Comparison of ENCODE assay signal across 25 mouse cellular contexts in the genomic region with DNA sequence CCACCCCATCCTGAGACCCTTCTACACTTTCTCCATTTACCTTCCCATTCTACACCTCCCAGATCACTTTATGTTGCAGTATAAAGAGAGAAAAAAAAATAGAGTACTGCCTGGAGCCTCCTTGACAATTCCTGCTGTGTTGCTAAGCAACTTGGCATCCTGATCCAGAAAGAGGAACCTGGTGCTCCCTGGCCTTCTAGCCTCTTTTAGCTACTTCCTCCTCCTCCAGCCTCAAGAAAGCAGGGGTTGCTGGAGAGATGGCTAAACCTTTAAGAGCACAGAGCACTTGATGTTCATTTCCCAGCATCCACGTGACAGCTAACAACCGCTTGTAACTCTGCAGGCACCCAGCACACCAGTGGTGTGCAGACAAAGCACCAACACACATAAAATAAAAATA. TPM values are rescaled to one million over a fixed set of nuclear protein-coding genes. Genes with fewer than 3 reads are reported as not detected.
DNase-seq lines count a peak whose midpoint lies in the region; ATAC-seq and TF ChIP-seq lines count a peak whose summit lies in the region.
"Had no signal": no experiment of that assay in that cellular context is flagged by ENCODE, and none has a peak within 500 bp of the region (broad histone marks: within the 10 kb centered on the region; RNA-seq: fewer than 3 reads in every experiment).

No protein-coding gene starts in this region.

- no peaks in the 10 kb centered on the region; the same call in 1 of the 2 replicates for H3K4me1 ChIP-seq in midbrain, embryonic 15.5 days
- no peaks in the 10 kb centered on the region for H3K4me1 ChIP-seq in midbrain, embryonic 11.5 days (ENCODE audit: control insufficient read depth, insufficient read depth, low read length)
- H3K4me1 ChIP-seq: embryonic facial prominence, embryonic 12.5 days; forebrain, embryonic 12.5 days; hindbrain, embryonic 13.5 days; intestine, embryonic 15.5 days had no signal

- peak; percentile 48; the same call in 1 of the 2 replicates for ATAC-seq in midbrain, embryonic 15.5 days (replicated peaks)
- no peak for ATAC-seq in midbrain, embryonic 11.5 days (ENCODE audit: low FRiP score)
- ATAC-seq: activated CD4-positive, CD25-positive, alpha-beta regulatory T cell, adult 4 months; CD4-positive, CD25-positive, alpha-beta regulatory T cell, adult 4 months; forebrain, embryonic 16.5 days; intestine, embryonic 15.5 days; Patski had no signal

- no peak for DNase-seq in midbrain, embryonic 11.5 days (ENCODE audit: low spot score, missing footprints)
- DNase-seq in MEL-GATA-1-ER (ENCODE audit: extremely low read depth, low read depth): peak; percentile 36
- DNase-seq in brain, embryonic 14.5 days (ENCODE audit: low read depth): peak; percentile 47
- DNase-seq in B cell, adult 2 months: no peak
- no peak for DNase-seq in ovary, adult 18-20 months (ENCODE audit: low spot score)
- DNase-seq: adrenal gland, postnatal 25 days; cerebellum, adult 11 months; cerebellum, adult 8-10 months; cerebellum, postnatal 14 days; gastrocnemius, postnatal 14 days; heart, postnatal 10 days; heart, postnatal 4 days had no signal

- no peaks in the 10 kb centered on the region for H3K27me3 ChIP-seq in midbrain, embryonic 15.5 days (replicated peaks)
- H3K27me3 ChIP-seq in midbrain, embryonic 11.5 days (ENCODE audit: control insufficient read depth, insufficient read depth, low read length): no peaks in the 10 kb centered on the region

- WGBS in midbrain, embryonic 15.5 days: 45% methylated on average over 2 of the region's 2 CpGs
- 67% methylated on average over 2 of the region's 2 CpGs for WGBS in midbrain, embryonic 11.5 days

- no peak for TF ChIP-seq CTCF in brain, embryonic 14.5 days (IDR thresholded peaks at IDR 0.05; ENCODE audit: borderline replicate concordance, extremely low read depth, insufficient read depth, insufficient read length)

- no peak overlapping the region for H3K4me2 ChIP-seq in midbrain, embryonic 15.5 days
- H3K4me2 ChIP-seq in midbrain, embryonic 11.5 days: no peak overlapping the region
- H3K4me2 ChIP-seq: embryonic facial prominence, embryonic 12.5 days; forebrain, embryonic 12.5 days; hindbrain, embryonic 13.5 days; intestine, embryonic 15.5 days had no signal

- no peaks in the 10 kb centered on the region for H3K9me3 ChIP-seq in midbrain, embryonic 15.5 days
- no peaks in the 10 kb centered on the region for H3K9me3 ChIP-seq in midbrain, embryonic 11.5 days (ENCODE audit: control insufficient read depth, low read length)
- H3K9me3 ChIP-seq: embryonic facial prominence, embryonic 12.5 days; forebrain, embryonic 12.5 days; G1E; hindbrain, embryonic 13.5 days; intestine, embryonic 15.5 days had no signal

- H3K9ac ChIP-seq in midbrain, embryonic 15.5 days: no peak overlapping the region
- no peak overlapping the region for H3K9ac ChIP-seq in midbrain, embryonic 11.5 days (ENCODE audit: low read length)
- H3K9ac ChIP-seq: embryonic facial prominence, embryonic 12.5 days; forebrain, embryonic 12.5 days; hindbrain, embryonic 13.5 days; intestine, embryonic 15.5 days had no signal

- H3K4me3 ChIP-seq in midbrain, embryonic 15.5 days: no peak overlapping the region
- H3K4me3 ChIP-seq in midbrain, embryonic 11.5 days (ENCODE audit: low read depth, low read length): no peak overlapping the region
- H3K4me3 ChIP-seq: embryonic facial prominence, embryonic 12.5 days; forebrain, embryonic 12.5 days; hindbrain, embryonic 13.5 days; intestine, embryonic 15.5 days had no signal

- no peak overlapping the region for H3K27ac ChIP-seq in midbrain, embryonic 15.5 days
- no peak overlapping the region for H3K27ac ChIP-seq in midbrain, embryonic 11.5 days (ENCODE audit: low read depth, low read length)
- H3K27ac ChIP-seq: embryonic facial prominence, embryonic 12.5 days; forebrain, embryonic 12.5 days; hindbrain, embryonic 13.5 days; intestine, embryonic 15.5 days had no signal

- no peak for TF ChIP-seq POLR2A in brain, embryonic 14.5 days (IDR thresholded peaks at IDR 0.05; ENCODE audit: borderline replicate concordance, extremely low read depth, insufficient read depth, insufficient read length, poor library complexity, severe bottlenecking)

- no peaks in the 10 kb centered on the region for H3K36me3 ChIP-seq in midbrain, embryonic 15.5 days (replicated peaks)
- no peaks in the 10 kb centered on the region for H3K36me3 ChIP-seq in midbrain, embryonic 11.5 days (ENCODE audit: control insufficient read depth, insufficient read depth, low read length)
- H3K36me3 ChIP-seq: embryonic facial prominence, embryonic 12.5 days; forebrain, embryonic 12.5 days; G1E; hindbrain, embryonic 13.5 days; intestine, embryonic 15.5 days had no signal

RNA-seq across cellular contexts. Expression of gene Fev, which starts 13.0 kb away (rescaled TPM):
- 1.8 TPM in 2 replicates for polyA plus RNA-seq in midbrain, embryonic 15.5 days (2015; fragmentation: Nextera tagmentation; extraction: Ambion mirVana)
- polyA plus RNA-seq in midbrain, embryonic 11.5 days (2014; fragmentation: Nextera tagmentation; extraction: Ambion mirVana): 0.41 and 0.69 TPM in 2 replicates
- 0.47 and 3.4 TPM in 2 replicates for polyA plus RNA-seq in brain, embryonic 14.5 days (2012; rRNA removed)
- polyA plus RNA-seq: activated CD4-positive, CD25-positive, alpha-beta regulatory T cell, adult 4 months; CD4-positive, CD25-positive, alpha-beta regulatory T cell, adult 4 months; cortical plate, adult 2 months; forebrain, embryonic 12.5 days; forebrain, embryonic 16.5 days; G1E; gonadal fat pad, adult 2 months; Patski had no signal

RNA-seq across cellular contexts. Expression of gene Cdk5r2, which starts 17.5 kb away (rescaled TPM):
- polyA plus RNA-seq in midbrain, embryonic 15.5 days (2015; fragmentation: Nextera tagmentation; extraction: Ambion mirVana): 9.1 and 9.7 TPM in 2 replicates
- polyA plus RNA-seq in midbrain, embryonic 11.5 days (2014; fragmentation: Nextera tagmentation; extraction: Ambion mirVana): 5.7 and 5.8 TPM in 2 replicates
- 51.5 and 90.9 TPM in 2 replicates for polyA plus RNA-seq in brain, embryonic 14.5 days (2012; rRNA removed)
- polyA plus RNA-seq: activated CD4-positive, CD25-positive, alpha-beta regulatory T cell, adult 4 months; CD4-positive, CD25-positive, alpha-beta regulatory T cell, adult 4 months; G1E; Patski had no signal

RNA-seq across cellular contexts. Expression of gene Cryba2, which starts 20.7 kb away (rescaled TPM):
- 0.38 and 0.72 TPM in 2 replicates for polyA plus RNA-seq in midbrain, embryonic 15.5 days (2015; fragmentation: Nextera tagmentation; extraction: Ambion mirVana)
- polyA plus RNA-seq in midbrain, embryonic 11.5 days (2014; fragmentation: Nextera tagmentation; extraction: Ambion mirVana): 0.19 TPM in 1 of 2 replicates, not detected in the other
- polyA plus RNA-seq in brain, embryonic 14.5 days (2012; rRNA removed): 0.44 and 1.1 TPM in 2 replicates
- polyA plus RNA-seq: activated CD4-positive, CD25-positive, alpha-beta regulatory T cell, adult 4 months; CD4-positive, CD25-positive, alpha-beta regulatory T cell, adult 4 months; forebrain, embryonic 12.5 days; forebrain, embryonic 16.5 days; G1E; heart, embryonic 14.5 days; Patski had no signal

Comparison
In these comparisons a context has a peak if more than half of its experiments do, and no peak if none do; other contexts are left out.
1. DNase-seq: peak in MEL-GATA-1-ER (single experiment) and brain, embryonic 14.5 days (single experiment); none in midbrain, embryonic 11.5 days (single experiment), B cell, adult 2 months (0 of 2) and ovary, adult 18-20 months (single experiment).